Comparison of ENCODE assay signal across 21 mouse cellular contexts in the genomic region with DNA sequence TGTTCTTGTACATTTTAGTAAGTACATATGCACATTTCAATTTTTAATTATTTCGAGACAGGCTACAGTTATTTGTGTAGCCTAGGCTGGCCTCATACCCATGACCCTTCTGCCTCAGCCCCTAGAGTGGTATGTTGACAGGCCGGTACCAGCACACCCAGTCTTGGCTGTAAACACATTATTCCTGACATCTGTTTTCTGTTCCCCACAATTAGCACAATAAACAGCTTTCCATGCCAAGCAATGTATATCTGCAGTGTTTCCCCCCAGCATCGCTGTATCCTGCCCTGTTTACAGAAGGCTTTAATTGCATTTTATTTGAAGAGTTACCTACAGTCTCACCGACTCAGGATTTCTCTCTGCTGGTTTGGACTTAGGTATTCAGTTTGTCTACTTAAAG.
A peak's percentile ranks its signal among the peaks of the same experiment; 100 is the strongest.
DNase-seq lines count a peak whose midpoint lies in the region; ATAC-seq and TF ChIP-seq lines count a peak whose summit lies in the region.
"Had no signal": no experiment of that assay in that cellular context is flagged by ENCODE, and none has a peak within 500 bp of the region (broad histone marks: within the 10 kb centered on the region; RNA-seq: fewer than 3 reads in every experiment).

No protein-coding gene starts in this region.

- no peak overlapping the region for H3K4me2 ChIP-seq in hindbrain, embryonic 12.5 days (replicated peaks)
- no peak overlapping the region for H3K4me2 ChIP-seq in hindbrain, postnatal 0 days (ENCODE audit: low read depth, low read length)
- no peak overlapping the region for H3K4me2 ChIP-seq in midbrain, embryonic 11.5 days
- no peak overlapping the region for H3K4me2 ChIP-seq in midbrain, embryonic 15.5 days
- no peak overlapping the region for H3K4me2 ChIP-seq in neural tube, embryonic 15.5 days
- H3K4me2 ChIP-seq: forebrain, embryonic 15.5 days; heart, embryonic 11.5 days; intestine, embryonic 15.5 days; liver, embryonic 13.5 days had no signal

- H3K4me1 ChIP-seq in hindbrain, embryonic 12.5 days = peaks cover 7% of the 10 kb centered on the region; the same call in 1 of the 2 replicates
- peaks cover 13% of the 10 kb centered on the region; the same call in 1 of the 2 replicates for H3K4me1 ChIP-seq in hindbrain, postnatal 0 days (ENCODE audit: insufficient read depth, low read length)
- 0 out of 2 replicates have a peak, but pooled peaks cover 2% of the 10 kb centered on the region for H3K4me1 ChIP-seq in midbrain, embryonic 11.5 days (ENCODE audit: control insufficient read depth, insufficient read depth, low read length)
- H3K4me1 ChIP-seq in midbrain, embryonic 15.5 days = peaks cover 13% of the 10 kb centered on the region
- H3K4me1 ChIP-seq in thymus, adult 2 months (replicated peaks; ENCODE audit: control insufficient read depth, insufficient read depth, low read length) = peaks cover 52% of the 10 kb centered on the region
- peaks cover 16% of the 10 kb centered on the region for H3K4me1 ChIP-seq in neural tube, embryonic 15.5 days
- H3K4me1 ChIP-seq: intestine, embryonic 15.5 days; liver, embryonic 13.5 days had no signal

- H3K4me3 ChIP-seq in hindbrain, embryonic 12.5 days = no peak overlapping the region
- no peak overlapping the region for H3K4me3 ChIP-seq in hindbrain, postnatal 0 days (ENCODE audit: low read length)
- H3K4me3 ChIP-seq in midbrain, embryonic 11.5 days (ENCODE audit: low read depth, low read length) = no peak overlapping the region
- no peak overlapping the region for H3K4me3 ChIP-seq in midbrain, embryonic 15.5 days
- H3K4me3 ChIP-seq in thymus, adult 2 months (ENCODE audit: control insufficient read depth, insufficient read depth, low read length) = no peak overlapping the region
- H3K4me3 ChIP-seq in neural tube, embryonic 15.5 days (replicated peaks) = no peak overlapping the region
- H3K4me3 ChIP-seq: forebrain, embryonic 15.5 days; intestine, embryonic 15.5 days; liver, embryonic 13.5 days had no signal

- no peak; the same call in 1 of the 2 replicates for ATAC-seq in hindbrain, embryonic 12.5 days (ENCODE audit: low FRiP score)
- ATAC-seq in hindbrain, postnatal 0 days = no peak
- no peak for ATAC-seq in midbrain, embryonic 11.5 days (ENCODE audit: low FRiP score)
- no peak for ATAC-seq in midbrain, embryonic 15.5 days (replicated peaks)
- ATAC-seq in neural tube, embryonic 15.5 days (ENCODE audit: low FRiP score) = no peak
- ATAC-seq: CD4-positive, CD25-positive, alpha-beta regulatory T cell, adult 4 months had no signal

- TF ChIP-seq CTCF in hindbrain, postnatal 0 days (IDR thresholded peaks at IDR 0.05; ENCODE audit: low read depth) = no peak
- no peak for TF ChIP-seq CTCF in thymus, adult 2 months (IDR thresholded peaks at IDR 0.05; ENCODE audit: borderline replicate concordance, control insufficient read depth, extremely low read depth, insufficient read depth, low read length, poor library complexity)

- peak overlapping the region; percentile 49; the same call in 1 of the 2 replicates for H3K27ac ChIP-seq in hindbrain, embryonic 12.5 days
- no peak overlapping the region for H3K27ac ChIP-seq in hindbrain, postnatal 0 days
- H3K27ac ChIP-seq in midbrain, embryonic 11.5 days (ENCODE audit: low read depth, low read length) = no peak overlapping the region
- no peak overlapping the region for H3K27ac ChIP-seq in midbrain, embryonic 15.5 days
- H3K27ac ChIP-seq in thymus, adult 2 months (ENCODE audit: control insufficient read depth, insufficient read depth, low read length) = peak overlapping the region; percentile 76
- H3K27ac ChIP-seq in neural tube, embryonic 15.5 days (replicated peaks) = peak overlapping the region; percentile 70
- H3K27ac ChIP-seq: intestine, embryonic 15.5 days; liver, embryonic 13.5 days; macrophage had no signal

- no peaks in the 10 kb centered on the region for H3K27me3 ChIP-seq in hindbrain, embryonic 12.5 days
- no peaks in the 10 kb centered on the region for H3K27me3 ChIP-seq in hindbrain, postnatal 0 days (ENCODE audit: insufficient read depth, low read length)
- no peaks in the 10 kb centered on the region for H3K27me3 ChIP-seq in midbrain, embryonic 11.5 days (ENCODE audit: control insufficient read depth, insufficient read depth, low read length)
- H3K27me3 ChIP-seq in midbrain, embryonic 15.5 days (replicated peaks) = no peaks in the 10 kb centered on the region
- H3K27me3 ChIP-seq in thymus, adult 2 months (ENCODE audit: control insufficient read depth, insufficient read depth, low read length) = no peaks in the 10 kb centered on the region; the same call in 1 of the 2 replicates
- H3K27me3 ChIP-seq in neural tube, embryonic 15.5 days (replicated peaks) = no peaks in the 10 kb centered on the region
- H3K27me3 ChIP-seq: forebrain, embryonic 15.5 days; intestine, embryonic 15.5 days; liver, embryonic 13.5 days had no signal

- no peaks in the 10 kb centered on the region for H3K9me3 ChIP-seq in hindbrain, embryonic 12.5 days (replicated peaks)
- no peaks in the 10 kb centered on the region for H3K9me3 ChIP-seq in hindbrain, postnatal 0 days (ENCODE audit: low read length)
- H3K9me3 ChIP-seq in midbrain, embryonic 11.5 days (ENCODE audit: control insufficient read depth, low read length) = no peaks in the 10 kb centered on the region
- H3K9me3 ChIP-seq in midbrain, embryonic 15.5 days = no peaks in the 10 kb centered on the region
- no peaks in the 10 kb centered on the region for H3K9me3 ChIP-seq in neural tube, embryonic 15.5 days (replicated peaks)
- H3K9me3 ChIP-seq: forebrain, embryonic 15.5 days; intestine, embryonic 15.5 days; liver, embryonic 13.5 days had no signal

- WGBS in hindbrain, embryonic 12.5 days = 70% methylated on average over 4 of the region's 4 CpGs
- 59% methylated on average over 4 of the region's 4 CpGs for WGBS in hindbrain, postnatal 0 days
- WGBS in midbrain, embryonic 11.5 days = 81% methylated on average over 4 of the region's 4 CpGs
- 76% methylated on average over 4 of the region's 4 CpGs for WGBS in midbrain, embryonic 15.5 days
- WGBS in thymus, adult 2 months = 87% methylated on average over 4 of the region's 4 CpGs
- WGBS in neural tube, embryonic 15.5 days = 42% methylated on average over 4 of the region's 4 CpGs

- no peaks in the 10 kb centered on the region for H3K36me3 ChIP-seq in hindbrain, embryonic 12.5 days
- no peaks in the 10 kb centered on the region for H3K36me3 ChIP-seq in hindbrain, postnatal 0 days (ENCODE audit: insufficient read depth, low read length)
- H3K36me3 ChIP-seq in midbrain, embryonic 11.5 days (ENCODE audit: control insufficient read depth, insufficient read depth, low read length) = no peaks in the 10 kb centered on the region
- no peaks in the 10 kb centered on the region for H3K36me3 ChIP-seq in midbrain, embryonic 15.5 days (replicated peaks)
- no peaks in the 10 kb centered on the region for H3K36me3 ChIP-seq in thymus, adult 2 months (ENCODE audit: control insufficient read depth, insufficient read depth, low read length)
- H3K36me3 ChIP-seq in neural tube, embryonic 15.5 days = no peaks in the 10 kb centered on the region
- H3K36me3 ChIP-seq: forebrain, embryonic 15.5 days; intestine, embryonic 15.5 days; liver, embryonic 13.5 days had no signal

- no peak for DNase-seq in hindbrain, postnatal 0 days (ENCODE audit: low spot score)
- DNase-seq in midbrain, embryonic 11.5 days (ENCODE audit: low spot score, missing footprints) = peak; percentile 76
- DNase-seq in thymus, adult 2 months = no peak
- no peak for DNase-seq in thymus, adult 18-20 months
- no peak for DNase-seq in frontal cortex, postnatal 10 days (ENCODE audit: low spot score in 2 of 2)
- DNase-seq: adrenal gland, postnatal 14 days; cerebellum, adult 9-10 months; gastrocnemius, postnatal 14 days; kidney, adult 9 months; kidney, postnatal 14 days; liver, embryonic 13.5 days; lung, adult 2 months; right cerebral cortex, postnatal 25 days had no signal

- H3K9ac ChIP-seq in hindbrain, embryonic 12.5 days = no peak overlapping the region
- H3K9ac ChIP-seq in hindbrain, postnatal 0 days (replicated peaks; ENCODE audit: low read length) = no peak overlapping the region
- H3K9ac ChIP-seq in midbrain, embryonic 11.5 days (ENCODE audit: low read length) = no peak overlapping the region
- no peak overlapping the region for H3K9ac ChIP-seq in midbrain, embryonic 15.5 days
- no peak overlapping the region for H3K9ac ChIP-seq in neural tube, embryonic 15.5 days (replicated peaks)
- H3K9ac ChIP-seq: forebrain, embryonic 15.5 days; intestine, embryonic 15.5 days; liver, embryonic 13.5 days had no signal

- TF ChIP-seq POLR2A in thymus, adult 2 months (IDR thresholded peaks at IDR 0.05; ENCODE audit: control insufficient read depth, extremely low read depth, insufficient read depth, low read length, poor library complexity) = no peak

Comparison
In these comparisons a context has a peak if more than half of its experiments do, and no peak if none do; other contexts are left out.
1. H3K27ac ChIP-seq: peak in hindbrain, embryonic 12.5 days (single experiment), thymus, adult 2 months (single experiment) and neural tube, embryonic 15.5 days (single experiment); none in hindbrain, postnatal 0 days (single experiment), midbrain, embryonic 11.5 days (single experiment) and midbrain, embryonic 15.5 days (single experiment).